Mouse (Mus musculus): ENCODE measurements around the gene Rgl1.
"Not testable (repeated sequence)": the region's sequence is repeated elsewhere in the genome, so short reads cannot be mapped to it uniquely, and the experiment has no call there.

Gene Rgl1

DNA sequence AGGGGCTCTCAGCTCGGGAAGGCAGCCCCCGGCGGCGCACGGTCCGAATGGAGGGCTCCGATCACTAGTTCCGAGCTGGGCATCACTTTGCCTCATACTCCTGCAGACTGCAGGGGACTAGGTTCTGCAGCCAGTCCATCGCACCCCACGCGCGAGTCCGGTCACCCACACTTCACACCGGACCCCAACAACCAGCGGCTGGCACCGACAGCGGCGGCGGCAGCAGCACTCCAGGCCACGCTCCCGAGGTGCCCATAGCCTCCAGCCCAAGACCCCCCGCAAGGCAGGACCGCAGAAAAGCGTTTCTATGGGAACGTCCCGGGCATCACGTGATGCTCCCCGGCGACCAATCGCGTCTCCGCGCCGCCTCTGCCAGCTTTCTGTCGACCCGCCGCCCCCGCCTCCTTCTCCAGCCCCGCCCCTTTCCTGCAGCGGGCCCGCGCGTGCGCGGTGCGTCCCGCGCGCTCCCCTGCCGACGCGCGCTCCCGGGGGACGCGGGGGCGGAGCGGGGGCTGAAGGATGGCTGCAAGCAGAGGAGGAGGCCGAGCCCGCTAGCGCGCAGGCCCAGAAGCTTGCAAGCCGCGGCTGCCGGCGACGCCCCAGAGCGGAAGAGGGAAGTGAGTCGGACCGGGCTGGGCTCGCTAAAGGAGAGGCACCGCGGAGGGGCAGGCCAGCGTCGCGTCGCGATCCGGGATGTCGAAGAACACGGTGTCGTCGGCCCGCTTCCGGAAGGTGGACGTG is at the start of gene Rgl1, which contains the start of gene Arpc5:
TSS of gene Rgl1 (minus strand) at position 320 of the 741 bp plus-strand sequence.
TSS of gene Arpc5 (plus strand) at position 511 of the 741 bp plus-strand sequence.
- peak; percentile 96 for DNase-seq

DNA sequence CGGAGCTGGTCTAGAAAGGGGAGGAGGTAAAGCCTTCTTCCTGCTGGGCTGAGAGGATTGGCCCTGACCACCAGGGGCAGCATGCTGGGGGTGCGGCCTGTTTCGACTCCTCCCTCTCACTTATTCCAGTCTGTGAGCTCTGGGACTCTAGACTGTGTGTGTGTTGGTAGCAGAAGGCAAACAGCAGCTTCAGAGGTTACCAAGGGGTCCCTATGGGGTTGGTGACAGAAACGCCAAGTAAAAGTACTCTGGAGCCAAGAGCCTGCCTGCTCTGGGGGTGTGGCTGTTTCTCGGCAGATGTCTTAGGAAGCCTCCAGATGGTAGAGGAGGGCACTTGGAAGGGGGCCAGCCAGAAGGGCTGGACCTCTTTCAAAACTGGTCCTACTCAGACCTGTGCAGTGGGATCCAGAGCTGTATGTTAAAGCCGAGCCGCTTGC is 49.1 kb upstream of the Rgl1 start:
- peak; percentile 53 for DNase-seq

DNA sequence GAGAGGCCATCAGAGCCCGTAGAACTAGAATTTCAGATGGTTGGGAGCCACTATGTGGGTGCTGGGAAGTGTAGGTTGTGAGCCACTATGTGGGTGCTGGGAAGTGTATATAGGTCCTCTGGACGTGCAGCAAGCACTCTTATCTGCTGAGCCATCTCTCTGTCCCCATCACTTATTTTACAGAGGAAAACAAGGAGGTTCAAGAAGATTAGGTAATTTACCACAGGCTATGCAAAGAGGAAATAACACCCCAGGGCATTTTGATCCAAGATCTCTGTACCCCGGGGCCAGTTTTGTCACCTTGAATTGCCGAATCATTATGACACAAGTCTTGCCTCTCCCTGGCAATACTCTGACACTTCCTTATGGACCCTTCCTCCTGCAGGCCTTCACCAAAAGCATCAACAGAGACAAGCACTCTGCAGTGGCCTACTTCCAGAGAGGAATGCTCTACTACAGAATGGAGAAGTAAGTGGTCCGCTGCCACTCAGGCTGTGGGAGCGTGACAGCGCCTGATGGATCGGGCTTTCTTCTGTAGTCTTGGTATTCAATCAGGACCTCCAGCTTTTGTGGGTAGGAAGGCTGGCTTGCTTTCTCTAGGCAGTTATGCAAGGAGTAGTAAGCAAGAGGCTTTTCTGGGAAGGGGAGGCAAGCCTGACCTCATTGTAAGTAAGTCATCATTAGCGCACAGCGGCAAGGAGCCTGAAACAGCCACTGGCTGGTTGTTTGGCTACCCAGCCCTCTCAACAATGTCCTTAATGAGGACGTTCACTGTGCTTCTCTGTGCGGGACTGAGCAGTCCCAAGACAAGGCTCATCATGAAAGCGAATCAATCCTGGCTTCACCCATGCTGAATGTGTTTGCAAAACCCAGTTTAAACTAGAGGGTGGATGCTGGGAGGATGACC is 44.6 kb upstream of the Rgl1 start:
- DNase-seq: no peak

DNA sequence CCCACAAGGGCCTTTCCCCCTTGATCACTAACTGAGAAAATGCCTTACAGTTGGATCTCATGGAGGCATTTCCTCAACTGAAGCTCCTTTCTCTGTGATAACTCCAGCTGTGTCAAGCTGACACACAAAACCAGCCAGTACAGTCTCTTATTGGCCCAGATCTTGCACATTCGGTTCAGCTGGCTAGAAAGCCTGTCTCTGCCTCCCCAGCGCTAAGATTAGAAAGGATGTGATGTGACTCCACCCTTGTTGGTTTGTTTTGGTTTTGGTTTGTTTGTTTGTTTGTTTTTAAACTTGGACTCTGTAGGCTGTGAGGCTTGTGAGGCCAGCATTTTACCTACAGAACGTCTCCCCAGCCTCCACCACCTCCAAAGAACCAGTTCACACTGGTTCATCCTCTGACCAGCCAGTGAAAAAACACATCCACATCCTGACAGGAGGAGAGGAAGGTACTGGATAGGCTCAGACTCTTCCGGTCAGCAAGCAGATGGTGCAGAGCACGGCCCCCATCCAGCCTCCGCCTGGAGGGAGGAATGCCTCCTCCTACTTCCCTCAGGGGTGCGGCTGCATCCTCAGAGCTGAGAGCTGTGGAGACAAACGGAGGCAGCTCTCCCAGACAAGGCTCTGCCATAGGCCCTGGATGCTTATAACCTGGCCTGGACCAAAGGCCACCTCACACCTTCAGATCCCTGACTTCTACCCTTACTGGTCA is 43.5 kb upstream of the Rgl1 start:
- DNase-seq: peak; percentile 41

DNA sequence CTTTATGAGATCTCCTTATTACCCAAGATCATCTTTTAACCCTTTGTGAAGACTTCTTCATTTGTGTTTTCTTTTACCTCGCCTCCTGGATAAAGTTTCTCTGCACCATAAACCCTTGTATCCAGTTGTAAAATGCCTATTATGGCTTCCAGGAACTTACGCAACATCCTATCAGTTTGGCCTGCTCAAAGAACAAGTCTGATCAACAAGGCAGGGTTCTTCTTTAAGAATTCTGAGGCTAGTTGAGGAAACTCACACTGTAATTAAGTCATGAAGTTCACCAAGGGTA is 42.2 kb upstream of the Rgl1 start:
- no peak for DNase-seq

DNA sequence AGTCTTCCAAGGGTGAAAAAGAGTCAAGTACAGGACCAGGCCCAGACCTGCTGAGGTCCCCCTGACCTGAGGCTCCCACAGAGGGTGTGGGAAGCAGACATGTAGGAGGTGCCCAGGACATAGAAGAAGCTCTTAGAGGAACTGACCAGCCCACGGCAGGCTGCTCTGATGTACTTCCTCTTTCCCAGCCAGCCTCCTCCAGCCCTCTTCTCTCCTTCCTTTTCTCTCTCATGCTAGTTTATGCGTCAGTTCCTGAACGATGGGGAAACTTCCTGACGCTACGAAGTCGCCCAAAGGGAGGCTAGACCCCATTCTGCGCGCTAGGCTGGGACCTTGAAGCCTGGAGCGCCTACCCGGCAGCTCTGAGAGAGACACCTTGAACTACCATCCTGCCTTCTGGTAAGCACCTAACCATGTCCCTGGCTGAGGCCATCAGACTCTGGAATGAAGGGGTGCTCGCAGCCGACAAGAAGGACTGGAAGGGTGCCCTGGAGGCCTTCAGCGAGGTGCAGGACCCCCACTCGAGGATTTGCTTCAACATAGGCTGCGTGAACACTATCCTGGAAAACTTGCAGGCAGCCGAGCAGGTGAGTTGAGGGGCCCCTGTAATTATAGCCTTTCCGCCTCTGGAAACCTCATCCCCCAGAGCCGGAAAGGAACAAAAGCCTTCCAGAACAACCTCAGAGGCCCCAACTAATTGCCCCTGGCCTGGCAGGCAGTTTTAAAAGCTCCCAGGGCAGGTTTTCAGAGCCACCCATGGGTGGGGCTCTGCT is 41.7 kb upstream of the Rgl1 start:
- DNase-seq: no peak

DNA sequence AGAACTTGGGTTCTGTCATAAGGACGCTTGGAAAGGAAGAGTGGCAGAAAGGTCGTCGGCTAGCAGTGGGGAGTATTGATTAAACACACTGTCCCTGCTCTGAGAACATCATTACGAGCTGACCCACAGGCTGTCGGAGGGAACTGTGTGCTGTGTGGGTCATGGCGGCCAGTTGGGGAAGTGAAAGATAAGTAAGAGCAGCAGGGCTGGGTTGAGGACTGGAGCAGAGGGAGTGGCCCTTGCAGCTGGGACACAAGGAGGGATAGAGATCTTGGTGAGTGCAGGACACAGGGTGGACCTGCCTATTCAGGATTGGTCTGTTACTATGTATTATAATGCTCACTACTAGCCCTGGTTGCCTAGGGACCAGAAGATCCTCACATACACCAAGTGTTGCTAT is 38.8 kb upstream of the Rgl1 start:
- no peak for DNase-seq

DNA sequence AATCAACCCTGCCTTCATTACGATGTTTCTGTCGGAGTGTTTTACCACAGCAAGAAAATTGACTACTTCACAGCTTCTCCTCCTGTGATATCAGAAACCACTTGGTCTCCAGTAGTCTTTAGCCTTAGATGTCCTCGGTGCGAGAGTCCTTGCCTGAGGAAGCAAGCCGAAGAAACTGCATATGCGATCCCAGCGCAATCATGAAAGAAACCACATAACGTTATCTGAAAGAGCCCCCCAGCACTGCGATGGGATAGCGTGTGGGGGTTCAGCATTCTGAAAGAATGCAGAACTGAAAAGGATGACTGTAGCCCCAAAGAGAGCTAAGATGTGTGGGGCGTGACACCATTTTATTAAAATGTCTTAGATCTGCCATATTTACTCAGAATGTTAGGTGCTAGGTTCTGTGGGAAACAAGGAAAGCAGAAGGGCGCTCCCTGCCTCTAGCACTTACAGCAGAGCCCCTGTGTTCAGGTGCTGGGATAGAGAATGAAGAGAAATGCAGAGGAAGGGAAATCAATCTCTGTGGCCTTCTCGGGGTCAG is 34.6 kb upstream of the Rgl1 start:
- no peak for DNase-seq

DNA sequence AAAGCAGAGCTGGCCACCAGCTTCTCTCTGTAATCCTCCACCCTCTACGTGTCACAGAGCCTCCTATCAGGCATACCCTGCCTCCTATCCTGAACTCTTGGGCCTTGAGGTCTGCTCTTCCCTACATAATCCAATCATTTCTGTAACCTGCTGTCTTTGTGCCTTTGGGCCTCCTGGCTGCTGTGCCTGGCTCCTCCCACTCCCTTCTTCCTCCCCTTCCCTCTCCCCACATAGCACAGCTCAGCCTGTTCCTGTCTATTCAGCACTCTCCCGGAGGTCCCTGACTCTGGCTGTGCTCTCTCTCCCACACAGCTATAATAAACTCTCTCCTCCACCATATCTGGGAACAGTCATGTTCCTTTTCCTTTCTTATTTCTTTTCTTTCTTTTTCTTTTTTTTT is 33.7 kb upstream of the Rgl1 start, which contains the start of gene Ncf2:
TSS of gene Ncf2 (plus strand) at position 298 of the 400 bp plus-strand sequence.
- peak; percentile 31 for DNase-seq

DNA sequence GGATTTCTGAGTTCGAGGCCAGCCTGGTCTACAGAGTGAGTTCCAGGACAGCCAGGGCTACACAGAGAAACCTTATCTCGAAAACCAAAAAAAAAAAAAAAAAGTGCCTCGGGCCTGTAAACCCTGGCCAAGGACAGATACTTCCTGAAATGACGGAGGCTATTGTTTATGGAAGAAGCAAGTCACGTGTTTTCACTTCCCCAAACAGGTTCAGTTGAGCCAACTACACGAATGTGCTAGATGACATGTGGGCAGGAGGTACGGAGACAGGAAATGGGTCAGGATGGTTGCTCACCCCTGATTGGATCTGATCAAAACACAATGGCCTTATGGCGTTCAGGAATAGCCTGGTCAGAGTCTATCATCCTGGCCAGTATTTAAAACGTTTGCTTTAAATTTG is 32.0 kb upstream of the Rgl1 start:
- no peak for DNase-seq

DNA sequence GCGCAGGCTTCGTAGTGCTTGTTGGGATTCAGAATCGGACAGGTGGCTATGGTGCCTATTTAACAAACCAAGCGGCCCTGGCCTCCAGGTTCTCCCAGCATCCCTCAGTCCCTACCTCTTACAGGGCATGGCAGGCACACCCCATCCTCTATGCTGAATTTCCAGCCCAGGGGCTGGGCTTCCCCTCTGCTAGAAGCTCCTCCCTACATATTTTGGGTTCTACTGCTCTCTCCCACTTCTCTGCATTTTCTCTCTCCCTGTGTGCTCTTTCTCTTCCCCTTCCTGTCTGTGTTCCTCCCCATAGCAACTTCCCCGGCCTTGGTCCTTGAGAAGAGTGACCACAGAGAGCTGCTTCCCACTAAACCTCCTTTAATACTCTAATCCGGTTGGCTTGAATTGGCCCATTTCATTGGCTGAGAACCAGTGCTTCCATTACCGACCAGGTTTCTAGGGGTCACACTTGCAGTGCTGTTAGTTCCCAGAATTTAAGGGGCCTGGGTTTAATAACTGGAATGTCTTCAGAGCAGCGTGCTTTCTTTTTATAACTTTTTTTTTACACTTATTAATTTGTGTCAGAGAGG is 30.6 kb upstream of the Rgl1 start:
- DNase-seq: no peak

DNA sequence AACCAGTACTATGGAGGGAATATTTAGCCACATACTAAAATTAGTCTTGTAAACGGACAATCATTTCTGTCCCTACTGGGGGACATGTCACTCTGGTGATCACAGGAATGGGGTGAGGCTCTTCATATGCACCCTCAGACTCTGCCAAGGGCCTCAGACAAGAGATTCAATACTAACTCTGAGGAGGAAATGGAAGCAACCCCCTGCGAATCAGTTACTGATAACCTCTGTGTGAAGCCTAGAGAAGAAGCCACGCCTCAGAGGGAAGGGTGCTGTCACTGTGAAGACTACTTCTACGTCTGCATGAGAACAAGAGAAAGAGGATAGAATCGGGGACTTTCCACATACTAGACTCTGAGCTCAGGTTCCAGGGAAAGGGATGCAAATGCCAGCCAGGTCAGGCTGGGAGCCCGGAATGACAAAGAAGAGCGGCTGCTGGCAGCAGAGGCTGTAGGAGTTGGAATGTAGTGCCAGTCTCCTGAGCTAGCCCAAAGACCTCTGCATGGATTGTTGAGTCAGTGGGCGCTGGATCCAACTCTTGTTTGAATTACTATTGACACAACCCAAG is 29.6 kb upstream of the Rgl1 start:
- no peak for DNase-seq

DNA sequence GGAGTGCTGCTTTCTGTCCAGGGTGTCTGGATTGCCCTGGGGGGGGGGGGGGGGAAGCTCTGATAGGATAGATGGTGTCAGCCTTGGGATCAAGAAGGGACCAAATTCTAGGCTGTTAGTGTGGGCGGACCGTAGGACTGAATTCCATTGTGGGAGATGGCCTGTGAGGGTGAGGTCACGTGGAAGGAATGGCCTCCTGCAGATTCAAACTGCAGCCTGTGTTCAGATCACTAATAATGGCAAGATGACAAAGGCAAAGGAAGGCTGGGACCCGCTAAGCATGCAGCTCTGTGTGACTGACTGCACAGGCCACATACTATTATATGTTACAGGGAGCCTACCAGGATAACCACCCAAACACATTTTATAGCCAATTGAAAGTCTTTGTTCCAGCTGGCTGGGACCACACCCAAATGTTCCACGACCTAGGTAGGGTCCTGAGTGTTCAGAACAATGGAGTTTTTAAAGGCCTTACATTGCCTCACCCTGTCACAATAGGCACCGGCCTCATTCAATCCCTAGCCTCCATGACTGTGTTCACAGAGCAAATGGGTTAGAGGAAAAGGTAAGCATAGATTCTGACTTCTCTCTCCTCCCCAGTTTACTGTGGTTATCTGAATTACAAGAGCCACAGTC is 27.5 kb upstream of the Rgl1 start:
- no peak for DNase-seq

DNA sequence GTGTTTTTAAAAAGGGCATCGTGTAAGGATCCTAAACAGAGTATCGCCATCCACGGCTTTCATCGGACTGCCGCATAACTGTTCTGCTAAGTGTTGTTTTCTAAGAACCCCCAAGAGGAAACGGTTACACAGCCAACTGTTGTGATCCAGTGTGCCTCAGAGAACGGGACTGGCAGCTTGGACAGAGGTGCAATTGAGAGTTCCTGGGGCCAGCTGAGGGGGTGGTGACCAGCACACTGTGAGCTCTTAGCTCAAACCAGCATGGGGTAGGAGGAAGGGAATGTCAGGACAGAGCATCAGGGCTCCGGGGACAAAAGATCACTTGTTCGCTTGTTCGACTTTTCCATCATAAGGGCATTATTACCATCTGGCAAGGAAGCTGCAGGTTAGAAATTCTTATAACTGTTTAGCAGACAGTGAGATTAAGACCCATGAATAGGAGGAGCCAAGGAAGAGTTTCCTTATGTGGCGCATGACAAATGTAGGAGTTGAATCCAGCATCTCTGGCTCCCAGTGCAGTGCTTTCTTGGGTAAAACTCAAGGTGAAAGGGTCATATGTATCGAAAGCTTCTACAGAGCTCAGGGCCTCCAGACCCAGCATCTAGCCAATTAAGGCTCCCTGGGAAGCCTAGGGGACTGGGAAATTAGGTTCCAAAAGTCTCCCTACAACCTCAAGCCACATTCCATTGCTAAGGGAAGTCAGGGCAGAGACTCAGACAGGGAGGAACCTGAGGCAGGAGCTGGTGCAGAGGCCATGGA is 26.8 kb upstream of the Rgl1 start:
- no peak for DNase-seq

DNA sequence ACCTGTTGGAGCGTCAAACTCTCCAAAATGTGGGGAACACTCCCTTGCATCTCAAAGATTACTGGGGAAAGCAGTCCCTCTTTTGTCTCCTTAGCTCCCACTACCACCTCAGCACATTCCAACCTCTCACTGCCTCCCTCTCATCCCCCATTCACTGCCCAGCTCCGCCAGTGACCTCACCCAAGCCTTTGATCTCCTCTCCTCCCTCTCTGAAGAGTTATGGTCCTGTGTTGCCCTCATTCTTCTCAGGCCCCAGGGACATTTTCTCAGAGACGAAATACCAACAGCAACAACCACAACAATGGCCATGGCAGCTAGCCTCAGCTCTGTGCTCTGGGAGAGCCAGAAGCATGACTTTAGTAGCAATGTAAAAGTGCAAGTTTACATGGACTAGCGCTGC is 25.1 kb upstream of the Rgl1 start:
- DNase-seq: no peak

DNA sequence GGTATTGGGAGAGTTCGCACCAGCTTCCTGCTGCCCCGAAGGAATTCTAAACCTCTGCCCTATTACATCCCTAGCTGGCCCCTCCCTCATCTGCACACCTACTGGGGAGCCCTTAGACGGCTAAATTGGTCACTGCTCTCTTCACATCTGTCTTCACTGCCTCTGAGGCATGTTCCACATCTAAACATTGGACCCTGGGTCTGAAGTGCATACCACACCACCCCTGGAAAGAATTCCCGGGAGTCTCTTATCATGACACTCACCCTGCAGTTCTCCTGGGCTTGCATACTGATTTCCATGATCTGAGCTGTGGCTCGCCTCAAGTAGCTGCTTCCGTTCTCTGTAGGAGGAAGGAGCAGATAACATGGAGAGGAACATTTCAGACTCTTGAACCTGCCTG is 24.7 kb upstream of the Rgl1 start:
- DNase-seq: no peak

DNA sequence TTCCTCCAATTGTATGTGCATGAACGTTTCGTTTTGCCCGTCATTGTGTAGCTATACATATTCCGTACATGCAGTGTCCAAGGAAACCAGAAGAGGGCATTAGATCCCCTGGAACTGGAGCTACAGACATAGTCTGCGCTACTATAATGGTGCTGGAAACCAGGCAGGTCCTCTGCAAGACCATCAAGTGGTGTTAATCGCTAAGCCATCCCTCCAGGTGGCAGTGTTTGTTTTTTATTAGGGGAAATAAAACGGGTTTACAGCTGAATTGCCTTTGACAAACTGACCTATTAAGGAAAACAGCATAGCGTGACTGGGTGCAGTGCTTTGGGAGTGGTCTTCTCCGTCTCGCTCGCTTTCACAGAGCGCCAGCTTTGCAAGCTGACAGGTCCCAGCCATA is 24.1 kb upstream of the Rgl1 start:
- peak; percentile 29 for DNase-seq

DNA sequence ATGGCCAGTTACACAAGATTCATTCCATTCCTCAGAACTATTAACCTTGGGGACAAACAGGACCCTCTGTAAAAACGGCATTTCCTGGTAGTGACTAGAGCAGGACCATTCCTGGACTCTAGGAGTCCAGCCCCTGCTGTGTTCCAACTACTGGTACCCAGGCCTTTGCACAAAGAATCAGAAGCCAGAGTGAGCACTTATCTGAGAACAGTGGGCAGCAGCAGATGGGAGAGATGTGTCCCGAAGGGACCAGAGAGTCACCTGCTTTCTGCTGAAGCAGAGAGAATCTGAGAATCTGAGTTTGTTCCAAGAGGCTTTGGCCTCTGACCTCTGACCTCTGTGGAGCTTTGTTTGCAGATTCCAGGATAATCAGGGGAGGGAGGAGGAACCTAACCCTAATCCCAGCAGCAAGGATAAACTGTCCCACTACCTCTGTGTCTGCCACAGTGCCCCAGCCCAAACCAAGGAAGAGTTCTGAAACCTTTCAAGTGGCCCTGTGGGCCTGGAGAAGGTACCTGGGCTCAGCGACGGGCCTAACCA is 22.0 kb upstream of the Rgl1 start:
- DNase-seq: no peak

DNA sequence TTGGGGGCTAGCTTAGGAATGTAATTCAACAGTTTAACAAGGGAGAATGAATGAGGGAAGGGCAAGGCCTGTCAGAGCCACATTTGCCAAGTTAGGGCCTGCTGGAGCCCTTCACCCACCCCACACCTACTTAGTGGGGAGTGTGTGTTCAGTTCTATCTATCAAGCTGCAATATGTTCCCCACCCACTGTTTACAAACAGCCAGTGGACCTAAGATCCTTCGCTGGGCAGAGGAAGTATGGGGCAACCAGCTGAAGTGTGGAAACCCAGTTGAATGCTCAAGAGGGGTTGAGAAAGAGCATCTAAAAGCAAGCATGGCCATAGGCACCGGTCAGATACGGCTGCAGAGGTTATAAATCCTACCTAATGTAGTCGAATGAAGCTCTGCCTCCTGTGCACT is 20.8 kb upstream of the Rgl1 start:
- DNase-seq: no peak

DNA sequence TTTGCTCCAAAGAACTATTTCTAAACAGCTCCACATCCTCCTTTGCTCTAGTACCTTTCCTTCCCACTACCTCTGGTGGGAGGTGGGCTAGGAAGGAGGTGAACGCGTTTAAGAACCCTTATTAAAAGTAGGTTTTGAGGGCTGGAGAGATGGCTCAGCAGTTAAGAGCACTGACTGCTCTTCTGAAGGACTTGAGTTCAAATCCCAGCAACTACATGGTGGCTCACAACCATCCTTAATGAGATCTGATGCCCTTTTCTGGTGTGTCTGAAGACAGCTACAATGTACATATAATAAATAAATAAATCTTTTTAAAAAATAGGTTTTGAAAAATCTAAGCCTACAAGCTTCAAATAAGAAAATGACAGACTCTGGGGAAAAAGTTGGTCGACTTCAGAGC is 19.3 kb upstream of the Rgl1 start:
- DNase-seq: not testable (repeated sequence)

All from liver (tissue).